Mouse (Mus musculus) thymus, adult 18-20 months (tissue): ENCODE results near the gene Id2.

Experiments
- DNase-seq, 2 experiments: peaks; one replicate each; pipeline ENCODE4 v3.0.0; 2022; ENCODE audit warnings: mixed read lengths in 2 of 2

The Id2 gene

GRCm38 (mm10) chr12:25097052-25097209 lies at the start of gene Id2:
Gene Id2 (minus strand): TSS chr12:25097140.
- DNase-seq: no peak

DNA sequence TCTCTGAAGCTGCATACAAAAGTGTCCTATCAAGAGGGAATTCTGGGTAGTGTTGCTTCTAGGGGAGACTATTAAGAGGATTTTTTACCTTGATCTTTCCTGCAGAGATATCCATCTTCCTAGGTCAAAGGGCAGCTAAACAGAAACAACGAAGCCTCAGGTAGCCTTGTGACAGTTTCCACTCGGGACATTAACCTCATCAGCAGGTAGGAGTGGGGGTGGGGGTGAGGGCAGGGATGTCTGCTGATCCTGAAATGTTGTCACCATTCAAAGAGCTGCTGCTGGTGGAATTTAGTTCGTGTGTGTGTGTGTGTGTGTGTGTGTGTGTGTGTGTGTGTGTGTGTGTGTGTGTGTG lies 48.4 kb upstream of the Id2 start:
- no peak for DNase-seq

GRCm38 (mm10) chr12:25144591-25145343 lies 47.8 kb upstream of the Id2 start:
- DNase-seq: no peak

- DNase-seq: no peak
Observed at GRCm38 (mm10) chr12:25143492-25143891, 46.6 kb upstream of the Id2 start.

- no peak for DNase-seq
Observed at GRCm38 (mm10) chr12:25142251-25142650, 45.3 kb upstream of the Id2 start.

DNA sequence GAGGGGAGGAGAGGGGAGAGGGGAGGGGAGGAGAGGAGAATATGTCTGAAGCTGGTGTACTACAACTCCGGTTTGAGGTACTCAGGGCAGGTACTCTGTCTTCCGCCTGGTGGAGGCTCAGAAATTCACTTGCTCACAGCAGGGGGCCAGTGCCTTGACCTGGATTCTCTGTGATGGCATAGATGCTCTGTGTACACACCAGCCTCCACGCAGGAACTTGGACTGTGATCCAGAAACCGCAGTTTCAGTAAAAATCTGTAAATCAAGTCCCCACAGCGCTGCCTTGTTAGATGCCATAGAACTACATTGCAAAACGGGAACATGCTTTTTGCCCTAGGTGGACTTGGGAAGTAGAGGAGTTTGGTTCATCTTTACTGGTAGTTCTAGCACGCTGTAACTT lies 44.4 kb upstream of the Id2 start:
- no peak for DNase-seq

GRCm38 (mm10) chr12:25140115-25140514 lies 43.2 kb upstream of the Id2 start:
- DNase-seq: no peak

DNA sequence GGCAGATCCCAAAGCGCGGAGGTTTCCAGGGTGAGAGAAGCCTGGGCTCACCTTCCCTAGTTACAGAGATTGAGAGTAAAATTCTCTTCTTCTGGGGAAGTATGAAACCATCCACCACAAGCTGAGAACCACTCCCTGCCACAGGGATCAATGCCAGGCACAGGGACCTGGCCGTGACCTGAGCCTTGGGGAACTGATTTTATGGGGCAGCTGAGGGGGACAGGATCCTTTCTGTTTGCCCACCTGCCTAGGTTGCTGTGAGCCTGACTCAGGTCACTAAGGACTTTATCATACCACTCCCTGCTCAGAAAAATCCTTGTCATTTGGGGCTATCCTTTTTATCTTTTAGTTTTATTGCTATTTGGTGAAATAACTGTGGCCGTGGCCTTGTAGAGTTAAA lies 41.7 kb upstream of the Id2 start:
- DNase-seq: no peak

- DNase-seq: no peak
Observed at GRCm38 (mm10) chr12:25132046-25132445, 35.1 kb upstream of the Id2 start.

DNA sequence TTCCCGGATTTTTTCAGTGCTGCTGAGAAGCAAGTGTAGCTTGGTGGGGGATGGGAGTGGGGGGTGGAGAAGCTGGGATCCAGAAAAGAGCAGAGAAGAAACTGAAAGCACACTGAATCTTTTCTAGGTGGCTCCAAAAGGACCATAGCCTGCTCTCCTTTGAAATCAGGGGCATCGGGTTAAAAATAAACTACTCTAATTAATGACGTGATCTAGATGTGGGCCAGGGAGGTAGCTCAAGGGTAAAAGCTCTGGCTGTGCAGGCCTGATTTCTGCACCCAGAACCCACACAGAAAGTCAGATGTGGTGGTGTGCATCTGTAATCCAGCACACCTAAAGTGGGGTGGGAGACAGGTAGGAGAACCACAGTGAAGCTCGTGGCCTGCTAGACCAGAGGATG lies 30.7 kb upstream of the Id2 start:
- no peak for DNase-seq

DNA sequence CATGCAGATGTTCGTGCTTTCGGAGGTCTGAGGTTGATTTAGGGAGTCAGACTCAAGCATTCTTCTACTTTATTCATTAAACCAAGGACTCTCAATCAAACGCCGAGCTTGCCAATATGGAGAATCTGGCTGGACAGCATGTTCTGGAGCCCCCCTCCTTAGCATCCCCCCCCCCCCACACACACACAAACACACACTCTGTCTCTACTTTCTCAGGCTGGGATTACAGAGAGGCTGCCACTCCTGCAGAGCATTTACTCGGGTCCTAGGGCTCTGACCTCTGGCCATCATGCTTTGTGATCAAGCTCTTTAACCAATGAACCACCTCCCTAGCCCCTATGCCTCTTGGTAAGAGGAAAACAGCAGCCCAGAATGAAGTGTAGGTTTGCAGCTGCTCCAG lies 29.3 kb upstream of the Id2 start:
- DNase-seq: no peak

- no peak for DNase-seq
Observed at GRCm38 (mm10) chr12:25125239-25125776, 28.4 kb upstream of the Id2 start.

GRCm38 (mm10) chr12:25124431-25125238 lies 27.7 kb upstream of the Id2 start:
- no peak for DNase-seq

DNA sequence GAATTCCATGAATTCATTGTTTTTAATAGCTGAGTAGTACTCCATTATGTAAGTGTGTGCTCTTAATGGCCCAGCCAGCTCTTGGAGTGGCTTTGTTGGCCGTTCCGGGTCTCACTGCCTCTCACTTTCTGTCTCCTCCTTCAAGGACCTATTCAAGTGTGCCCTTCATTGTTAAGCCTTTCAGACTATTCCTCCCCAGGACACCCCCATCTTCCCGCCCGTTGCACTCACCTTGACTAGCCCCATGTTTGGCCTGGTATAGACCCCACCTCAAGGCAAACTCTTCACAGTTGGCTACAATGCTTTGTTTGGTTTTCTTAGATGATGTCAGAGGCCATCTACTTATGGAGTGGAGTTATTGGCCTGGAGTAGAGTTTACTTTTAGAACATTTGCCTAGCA lies 23.8 kb upstream of the Id2 start:
- no peak for DNase-seq

DNA sequence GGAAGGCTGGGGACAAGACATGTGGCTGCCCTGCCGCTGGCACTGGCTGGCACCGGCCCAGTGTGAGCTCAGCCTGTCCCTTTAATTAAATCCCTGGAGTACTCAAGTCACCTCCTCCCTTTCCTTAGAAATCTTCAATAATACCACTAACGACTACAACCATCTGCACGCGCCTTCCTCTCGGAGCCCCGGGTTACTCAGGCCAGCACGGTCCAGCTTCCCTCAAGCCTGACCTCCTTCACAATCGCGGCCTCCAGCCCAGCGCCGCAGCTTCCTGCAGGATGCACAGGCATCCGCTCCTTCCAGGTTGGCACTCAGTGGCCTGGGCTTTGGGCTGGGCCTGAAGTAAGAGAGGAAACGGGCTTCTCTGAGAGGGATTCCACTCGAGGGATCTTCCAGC lies 22.3 kb upstream of the Id2 start:
- no peak for DNase-seq

GRCm38 (mm10) chr12:25117856-25118511 lies 21.0 kb upstream of the Id2 start:
- DNase-seq: no peak

GRCm38 (mm10) chr12:25116126-25116525 lies 19.2 kb upstream of the Id2 start:
- DNase-seq: no peak

DNA sequence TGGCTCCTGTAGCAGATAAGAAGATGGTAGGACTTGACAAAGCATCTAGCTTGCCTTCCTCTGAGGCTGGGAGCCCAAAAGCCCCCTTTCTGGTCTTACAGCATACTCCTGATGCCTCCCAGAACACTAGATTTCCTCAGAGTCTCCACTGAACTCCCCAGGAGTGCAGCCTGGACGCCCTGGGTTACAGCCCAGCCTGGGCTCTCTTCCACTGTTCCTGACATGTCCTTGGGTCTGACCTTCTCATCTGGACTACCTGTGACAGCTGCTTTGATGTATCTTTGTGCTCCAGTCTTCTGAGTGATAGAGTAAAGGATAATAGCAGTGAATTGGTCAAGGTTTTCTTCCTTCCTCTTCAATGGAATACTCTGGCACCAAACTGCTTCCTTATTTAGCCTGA lies 17.5 kb upstream of the Id2 start:
- DNase-seq: no peak

DNA sequence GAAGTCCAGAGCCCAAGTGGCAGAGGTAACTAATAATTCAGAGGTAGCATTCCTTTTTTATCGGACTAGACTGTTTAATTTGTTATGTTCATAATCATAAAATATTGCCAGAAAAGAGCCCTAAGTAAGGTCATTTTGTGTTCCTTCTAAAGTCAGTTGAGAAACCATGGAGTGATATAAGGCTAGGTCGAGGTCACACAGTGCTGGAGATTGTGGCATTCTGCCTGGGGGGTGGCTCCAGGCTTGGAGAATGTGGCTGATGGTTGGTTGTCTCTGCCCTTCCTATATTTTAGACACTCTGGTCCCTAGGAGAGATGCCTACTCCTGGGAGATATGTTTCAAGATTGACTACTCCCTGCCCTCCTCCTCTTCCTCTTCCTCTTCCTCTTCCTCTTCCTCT lies 16.4 kb upstream of the Id2 start:
- DNase-seq: no peak

GRCm38 (mm10) chr12:25112806-25113205 lies 15.9 kb upstream of the Id2 start:
- DNase-seq: no peak

GRCm38 (mm10) chr12:25110682-25111078 lies 13.7 kb upstream of the Id2 start:
- no peak for DNase-seq

GRCm38 (mm10) chr12:25109971-25110681 lies 13.2 kb upstream of the Id2 start:
- no peak for DNase-seq

GRCm38 (mm10) chr12:25108865-25109264 lies 11.9 kb upstream of the Id2 start:
- no peak for DNase-seq

- DNase-seq: no peak
Observed at GRCm38 (mm10) chr12:25104541-25104940, 7.6 kb upstream of the Id2 start.
